Mouse (Mus musculus) regulatory T cell (primary cell): ENCODE measurements at regions not wholly inside any gene's neighbourhood (a gene's known extent, or its start where the extent isn't known, plus 50 kb on each side); places are given as distances from the start of the nearest gene placed in this dataset.
"Not testable (repeated sequence)": the region's sequence is repeated elsewhere in the genome, so short reads cannot be mapped to it uniquely, and the experiment has no call there.

ENCODE experiments used
- in situ Hi-C: fragments of 300-600 bp; cut with MboI, MseI; formaldehyde crosslinking; loops from one replicate; pipeline ENCODE4 v1.15.1; 2025; ENCODE audit warnings: high pct_unique_total_duplicates

DNA sequence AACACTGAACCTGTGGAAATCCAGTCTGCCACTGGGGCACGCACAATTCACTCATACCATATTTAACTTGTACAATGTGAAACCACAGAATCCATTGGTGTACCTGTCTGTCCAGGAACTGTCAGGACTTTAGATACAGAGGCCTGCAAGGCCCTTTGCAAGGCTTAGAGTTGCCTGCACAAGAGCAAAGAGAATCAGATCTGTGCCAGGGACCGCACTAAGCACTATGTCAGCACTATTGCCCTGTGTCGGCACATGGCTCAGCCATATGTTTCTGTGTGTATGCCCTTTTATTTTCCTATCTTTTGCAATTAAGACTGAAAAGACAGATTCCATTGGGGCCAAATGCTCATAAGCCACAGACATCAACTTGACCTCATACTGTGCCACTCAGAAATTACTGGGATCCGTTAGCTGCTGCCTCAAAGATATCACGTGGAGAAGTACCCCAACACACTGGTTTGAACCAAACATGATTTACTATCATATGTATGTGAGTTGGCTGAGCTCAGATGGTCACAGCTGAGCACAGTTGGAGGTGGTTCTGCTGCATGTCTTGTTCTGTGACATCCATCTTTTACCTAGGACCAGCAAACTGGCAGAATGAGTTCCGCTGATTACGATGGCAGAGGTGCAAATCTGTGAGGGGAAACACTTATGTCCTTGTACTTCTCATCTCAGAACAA lies 181.7 kb upstream of the Prkcq start:
- in situ Hi-C loops = no loop called here

DNA sequence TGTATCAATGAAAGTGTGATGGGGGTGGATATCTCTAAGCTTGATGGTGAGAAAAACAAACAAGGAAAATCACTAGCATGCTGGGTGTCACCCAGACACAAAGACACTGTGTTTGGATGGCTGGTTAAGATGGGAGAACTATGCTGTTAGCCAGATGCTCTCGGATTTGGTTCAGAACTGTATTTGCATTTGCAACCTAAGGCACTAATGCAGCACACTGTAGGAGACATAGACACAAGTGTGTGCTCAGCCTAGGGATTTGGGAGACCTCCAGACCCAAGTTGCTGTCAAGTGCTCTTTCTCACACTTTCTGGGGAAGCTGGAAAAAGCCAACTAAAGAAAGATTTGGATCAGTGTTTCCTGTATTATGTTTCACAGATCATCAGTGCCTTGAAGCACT lies 173.1 kb upstream of the Prkcq start:
- in situ Hi-C loops = no loop called here

DNA sequence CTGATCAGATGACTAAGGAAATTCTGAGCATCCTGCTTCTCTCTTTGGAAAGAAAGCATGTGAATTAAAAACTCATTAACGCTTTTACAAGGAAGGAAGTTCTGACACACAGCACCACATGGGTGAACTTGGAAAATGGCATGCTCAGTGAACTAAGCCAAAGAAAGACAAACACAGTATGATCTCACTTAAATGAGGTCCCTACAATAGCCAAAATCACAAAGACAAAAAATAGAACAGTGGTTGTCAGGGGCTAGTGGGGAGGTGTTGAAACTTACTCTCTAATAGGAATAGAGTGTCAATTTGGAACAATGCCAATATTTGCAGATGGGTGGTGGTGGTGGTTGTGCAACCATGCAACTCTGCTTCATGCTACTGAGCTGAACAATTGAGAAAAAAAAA lies 172.7 kb upstream of the Prkcq start:
- in situ Hi-C loops = no loop called here

DNA sequence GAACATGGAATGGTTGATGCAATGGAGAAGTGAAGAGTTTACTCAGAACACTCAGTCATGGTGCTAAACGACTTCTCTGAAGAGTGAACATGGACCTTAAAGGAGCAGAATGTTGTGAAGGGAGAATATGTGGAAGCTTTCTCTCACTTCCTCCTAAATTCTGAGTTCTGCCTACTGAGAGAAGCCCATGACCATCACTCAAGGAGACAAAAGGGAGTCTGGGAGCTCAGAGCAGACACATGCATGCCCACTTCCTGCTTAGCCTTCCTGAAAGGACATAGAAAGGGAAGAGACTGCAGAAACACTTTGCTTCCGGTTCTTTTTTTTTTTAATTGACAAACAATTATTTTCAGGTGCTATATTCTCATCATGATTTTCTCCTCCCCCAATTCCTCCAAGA lies 166.1 kb upstream of the Prkcq start:
- in situ Hi-C loops = no loop called here

DNA sequence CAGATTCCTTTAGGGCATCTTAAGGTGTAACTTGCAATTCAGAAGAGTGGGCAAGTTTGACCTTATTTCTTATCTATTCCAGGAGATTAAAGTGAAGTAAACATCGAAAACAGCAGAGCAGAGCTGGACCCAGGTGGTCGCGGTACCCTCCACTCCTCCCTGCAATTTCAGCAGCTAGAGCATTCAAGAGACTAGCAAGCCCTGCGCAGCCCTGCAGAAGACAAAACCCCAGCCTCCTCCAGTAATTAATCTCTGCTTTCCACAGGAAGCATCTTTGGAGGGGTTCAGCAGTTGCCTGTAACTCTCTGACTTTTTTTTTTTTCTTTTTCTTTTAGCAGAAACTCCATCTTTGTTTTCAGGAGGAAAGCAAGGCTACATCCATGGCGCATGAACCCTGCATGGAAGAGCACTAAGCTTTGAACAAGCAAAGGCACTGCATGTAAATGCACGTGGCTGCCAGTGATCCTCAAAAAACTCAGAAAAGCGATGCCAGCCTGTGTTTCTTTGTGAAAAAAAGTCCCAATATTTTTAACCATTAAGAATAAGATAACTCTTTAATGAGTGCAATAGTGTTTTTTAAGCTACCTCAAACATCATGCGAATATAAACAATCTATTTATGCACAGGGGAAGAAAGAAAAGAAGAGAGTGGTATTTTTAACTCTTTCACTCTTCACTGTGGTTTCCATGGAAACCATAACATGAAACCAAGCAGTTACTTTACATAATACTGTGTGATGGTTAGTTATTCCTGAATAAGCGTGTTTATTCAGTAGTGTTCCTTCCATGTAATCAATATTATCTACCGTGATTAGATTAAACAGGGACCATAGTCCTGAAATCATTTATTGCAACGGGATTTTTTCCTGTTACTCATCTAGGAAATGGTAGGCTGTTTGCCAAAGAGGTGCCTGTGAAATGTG lies 160.6 kb upstream of the Prkcq start:
- in situ Hi-C loops = no loop called here

DNA sequence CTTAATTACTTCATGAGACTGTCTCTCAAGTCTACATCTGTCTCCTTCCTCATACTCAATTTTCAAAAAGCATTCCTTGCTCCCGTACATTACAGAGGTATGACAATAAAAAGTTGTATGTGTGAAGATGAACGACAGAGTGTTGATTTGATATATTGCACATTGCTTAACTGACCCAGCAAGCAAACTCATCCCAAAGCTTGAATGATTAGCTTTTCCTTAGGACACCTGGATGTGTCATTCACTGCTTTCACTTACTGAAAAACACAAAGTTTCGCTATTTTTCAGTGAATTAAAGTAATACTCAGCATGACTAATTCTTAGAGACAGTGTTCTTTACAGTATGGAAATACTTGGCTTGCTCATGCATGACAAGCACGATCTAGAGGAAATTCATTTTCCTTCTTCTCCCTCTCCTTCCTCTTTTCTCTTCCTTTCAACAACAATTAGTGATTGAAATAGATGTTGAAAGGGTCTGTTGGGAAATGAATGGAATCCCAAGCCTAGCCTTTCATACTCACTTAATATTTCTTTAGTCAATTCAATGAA lies 159.5 kb upstream of the Prkcq start:
- in situ Hi-C loops = no loop called here

DNA sequence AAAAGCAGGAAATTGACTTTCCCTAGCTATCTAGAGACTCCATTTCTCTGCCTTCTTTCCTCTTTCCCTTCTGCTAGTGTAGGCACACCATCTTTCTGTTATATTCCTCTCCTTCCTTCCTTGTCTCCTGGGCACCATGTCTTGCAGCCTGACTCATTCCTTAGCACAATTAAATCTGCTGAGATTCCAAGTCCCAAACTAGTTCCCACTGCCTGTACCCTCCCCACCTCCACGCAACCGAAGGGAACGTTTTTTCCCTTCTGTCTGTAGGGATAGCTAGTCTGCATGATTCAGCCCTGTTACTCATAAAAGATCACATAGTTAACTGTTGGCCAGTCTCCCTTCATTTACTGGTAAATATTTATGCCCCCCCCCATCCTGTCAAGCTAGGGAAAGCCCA lies 158.8 kb upstream of the Prkcq start:
- in situ Hi-C loops = no loop called here

DNA sequence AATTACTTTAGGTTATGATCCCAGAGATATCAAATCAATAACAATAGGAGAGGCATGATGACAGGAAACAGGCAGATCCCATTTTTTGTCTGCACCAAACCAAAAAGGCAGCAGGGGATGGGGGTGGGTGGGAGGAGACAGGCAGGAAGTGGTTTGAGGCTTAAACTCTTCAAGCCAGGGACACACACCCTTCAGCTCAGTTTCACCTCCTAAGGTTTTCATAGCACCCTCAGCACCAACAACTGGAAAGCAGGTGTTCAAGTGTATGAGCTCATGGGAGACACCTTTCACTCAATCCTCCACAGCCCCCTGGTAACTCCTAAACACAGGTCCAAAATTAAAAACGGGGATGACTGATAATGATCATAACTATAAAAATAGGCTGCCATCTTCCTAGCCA lies 155.5 kb upstream of the Prkcq start:
- in situ Hi-C loops = loop anchor here (5.0 kb wide), 1 partner anchor 49 kb away; no protein-coding TSS in a partner anchor

DNA sequence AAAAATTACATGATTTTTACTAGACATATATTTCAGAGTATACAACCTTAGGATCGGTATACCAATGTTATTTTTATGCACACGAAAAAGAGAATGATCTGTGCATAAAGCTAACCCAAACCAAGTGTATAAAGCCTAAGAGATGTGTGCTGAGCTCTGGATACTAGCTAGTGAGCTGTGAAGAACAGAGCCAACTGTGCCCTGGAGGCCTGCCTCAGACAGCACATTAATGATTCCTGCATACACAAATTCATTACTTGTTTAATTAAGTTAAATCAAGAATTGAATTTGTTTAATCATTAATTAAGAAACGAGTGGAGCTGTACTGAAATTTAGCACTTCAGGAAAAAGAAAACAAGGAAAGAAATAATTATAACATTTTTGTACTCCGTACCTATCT lies 139.0 kb upstream of the Prkcq start:
- in situ Hi-C loops = no loop called here

DNA sequence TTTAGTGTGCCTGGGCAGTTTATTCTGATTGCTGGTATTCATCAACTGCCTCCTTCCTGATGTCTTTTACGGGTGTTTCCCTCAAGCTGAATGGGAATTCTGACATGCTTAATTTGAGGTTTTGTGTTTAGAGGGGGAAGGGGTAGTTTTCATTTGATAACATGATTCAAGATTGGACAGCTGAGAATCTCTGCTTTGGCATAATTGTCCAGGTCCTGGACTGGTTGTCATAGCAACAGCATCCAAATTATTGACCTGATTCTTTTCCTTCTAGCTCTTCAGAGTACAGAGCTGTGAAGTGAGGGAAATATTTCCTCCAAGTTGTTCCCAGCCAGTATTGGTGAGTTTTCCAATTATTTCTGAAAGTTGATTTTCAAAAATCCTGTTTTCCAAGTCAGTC lies 137.7 kb upstream of the Prkcq start:
- in situ Hi-C loops = no loop called here

DNA sequence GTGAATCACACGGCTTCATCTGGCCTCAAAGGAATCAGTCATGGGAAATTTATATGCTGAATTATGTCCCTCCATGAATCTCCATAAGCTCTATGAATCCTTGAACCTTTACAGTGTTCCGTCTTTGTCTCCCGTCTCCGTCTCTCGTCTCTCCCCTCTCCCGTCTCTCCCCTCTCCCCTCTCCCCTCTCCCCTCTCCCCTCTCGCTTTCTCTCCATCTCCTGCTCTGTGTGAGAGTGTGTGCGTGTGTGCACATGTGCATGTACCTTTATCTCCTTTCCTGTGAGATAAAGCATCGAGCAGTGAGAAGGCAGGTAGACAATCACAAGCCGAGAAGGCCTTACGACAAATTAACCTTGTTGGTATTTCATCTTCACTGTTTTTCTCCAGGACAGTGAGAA lies 134.6 kb upstream of the Prkcq start:
- in situ Hi-C loops = no loop called here

DNA sequence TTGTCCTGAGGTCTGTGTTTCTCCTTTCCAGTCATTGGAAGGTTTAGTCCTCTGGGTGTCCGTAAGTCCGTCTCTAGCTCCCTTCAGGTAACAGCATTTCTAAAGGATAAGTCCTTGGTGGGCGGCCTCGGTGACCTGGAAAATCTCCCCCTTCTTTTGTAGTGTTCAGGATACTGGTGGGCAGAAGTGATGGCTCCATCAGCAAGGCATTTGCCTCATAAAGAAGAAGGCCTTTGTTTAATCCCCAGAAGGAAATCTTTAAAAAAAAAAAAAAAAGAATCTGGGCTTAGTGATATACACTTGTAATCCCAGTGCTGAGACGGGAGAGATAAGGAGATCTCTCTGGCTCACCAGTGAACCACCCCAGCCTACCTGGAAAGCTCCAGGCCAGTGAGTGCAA lies 133.5 kb upstream of the Prkcq start:
- in situ Hi-C loops = no loop called here

DNA sequence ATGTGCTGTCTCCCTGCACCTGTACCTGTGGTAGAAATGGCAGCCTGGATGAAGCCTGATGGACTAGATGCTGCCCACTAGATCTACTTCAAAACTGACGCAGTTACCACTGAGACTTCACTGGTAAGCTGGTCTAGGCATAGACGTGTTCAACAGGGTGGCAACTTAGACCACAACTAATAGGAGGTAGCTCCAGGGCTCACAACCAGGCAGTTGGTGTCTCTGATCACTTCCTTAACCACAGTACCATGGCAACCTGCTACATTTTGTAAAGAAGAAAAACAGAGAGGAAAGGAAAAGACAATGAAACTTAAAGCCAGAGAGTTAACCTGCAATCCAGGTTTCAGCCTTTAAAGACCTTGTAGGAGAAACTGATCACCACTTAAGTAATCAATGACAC lies 131.9 kb upstream of the Prkcq start:
- in situ Hi-C loops = no loop called here

DNA sequence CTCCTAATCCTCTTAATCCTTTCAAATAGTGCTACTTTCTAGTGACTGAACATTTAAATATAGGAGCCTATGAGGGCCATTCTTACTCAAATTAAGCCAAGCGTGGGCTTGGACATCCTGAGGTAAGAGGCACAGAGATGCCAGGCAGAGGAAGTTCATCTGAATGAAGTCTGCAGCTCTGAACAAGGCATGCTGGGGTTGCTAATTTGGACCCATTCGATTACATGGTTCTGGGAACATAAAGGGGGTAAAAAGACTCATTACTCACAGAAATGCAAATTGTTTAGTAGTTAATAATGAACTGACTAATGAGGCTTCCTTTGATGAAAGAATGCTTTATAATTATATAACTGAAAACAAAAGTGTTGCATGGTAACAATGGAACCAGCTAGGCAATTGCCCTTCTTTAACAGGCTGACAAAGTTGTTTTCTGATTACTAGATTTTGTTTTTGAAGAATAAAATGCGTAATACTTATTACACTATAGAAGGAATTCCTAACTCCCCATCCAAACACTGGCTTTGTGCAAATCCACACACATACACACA lies 127.1 kb upstream of the Prkcq start:
- in situ Hi-C loops = no loop called here

DNA sequence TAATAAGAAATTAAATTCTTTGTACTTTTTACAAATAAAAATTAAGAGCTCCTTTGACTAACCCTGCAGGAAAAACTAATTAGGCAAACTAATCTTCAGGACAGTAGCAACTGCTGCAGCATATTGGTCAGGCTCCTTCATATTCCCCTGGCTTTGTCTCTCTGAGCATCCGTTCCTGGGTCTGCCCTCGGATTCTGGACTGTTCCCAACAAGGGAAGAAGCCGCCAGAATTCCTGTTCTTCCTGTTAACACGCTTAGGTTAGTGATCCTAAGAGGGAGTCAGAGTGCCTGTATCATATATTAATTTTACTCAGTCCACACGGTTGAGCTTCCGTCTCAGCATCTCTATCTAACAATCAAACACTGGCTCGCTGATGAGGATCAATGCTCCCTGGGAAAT lies 120.3 kb upstream of the Prkcq start:
- in situ Hi-C loops = no loop called here

DNA sequence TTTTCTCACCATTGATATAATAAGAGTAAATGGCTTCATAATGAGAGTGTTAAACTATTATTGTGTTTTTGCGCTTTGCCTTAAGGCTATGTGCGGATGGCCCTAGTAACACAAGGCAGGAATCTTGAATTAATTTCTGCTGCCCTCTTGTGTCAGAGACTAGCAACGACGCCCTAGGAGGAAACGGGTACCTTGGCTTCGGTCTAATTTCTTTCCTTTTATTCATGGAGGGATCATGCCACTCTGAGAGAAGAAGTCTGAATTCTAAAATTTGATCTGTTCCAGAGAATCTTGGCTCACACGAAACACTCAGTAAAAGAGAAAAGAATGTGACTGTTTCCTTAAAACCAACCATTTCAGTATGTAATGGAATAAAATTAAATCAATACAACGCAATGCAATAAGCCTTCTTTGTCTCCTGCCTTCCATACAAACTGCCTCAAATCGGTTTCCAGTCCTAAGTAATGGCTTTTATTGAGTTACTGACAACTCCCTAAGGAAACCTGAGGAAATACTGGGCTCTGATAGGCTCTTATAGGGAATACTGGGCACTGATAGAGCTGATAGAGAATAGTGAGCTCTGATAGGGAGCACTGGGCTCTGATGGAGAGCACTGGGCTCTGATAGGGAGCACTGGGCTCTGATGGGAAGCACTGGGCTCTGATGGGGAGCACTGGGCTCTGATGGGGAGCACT lies 112.0 kb upstream of the Prkcq start:
- in situ Hi-C loops = loop anchor here (10.0 kb wide), 1 partner anchor 265 kb away; no protein-coding TSS in a partner anchor

DNA sequence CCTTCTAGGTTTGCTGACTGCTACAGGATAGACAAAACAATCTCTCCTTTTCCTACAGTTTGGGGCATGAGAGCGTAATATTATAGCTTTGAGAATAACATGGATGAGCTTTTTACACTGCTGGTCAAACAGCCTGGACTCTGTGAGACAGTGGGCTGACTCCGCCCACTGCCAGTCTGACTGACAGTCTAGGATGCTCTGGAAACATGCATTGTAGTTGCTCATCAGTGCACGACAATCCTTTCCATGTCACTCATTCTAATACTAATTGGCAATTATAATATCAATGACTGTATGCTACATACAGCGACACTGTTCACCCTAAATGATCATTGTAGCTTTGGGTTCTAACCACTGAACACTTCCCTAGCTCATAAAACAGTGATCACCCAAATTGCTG lies 104.5 kb upstream of the Prkcq start:
- in situ Hi-C loops = loop anchor here (10.0 kb wide), 1 partner anchor 273 kb away; no protein-coding TSS in a partner anchor

DNA sequence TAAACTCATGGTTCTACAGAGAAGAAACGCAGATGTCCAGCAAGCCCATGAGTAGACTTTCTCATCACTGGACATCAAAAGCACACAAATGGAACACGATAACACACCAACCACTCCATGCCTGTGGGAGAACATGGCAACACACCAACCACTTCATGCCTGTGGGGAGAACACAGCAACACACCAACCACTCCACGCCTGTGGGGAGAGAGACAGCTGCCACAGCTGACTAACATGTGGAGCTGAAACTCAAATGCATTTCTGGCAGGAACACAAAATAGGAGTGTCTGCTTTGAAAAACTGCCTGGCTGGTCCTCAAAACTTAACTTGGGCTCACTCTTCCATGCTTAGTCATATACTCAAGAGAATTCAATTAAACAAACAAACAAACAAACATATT lies 88.4 kb upstream of the Prkcq start:
- in situ Hi-C loops = no loop called here

DNA sequence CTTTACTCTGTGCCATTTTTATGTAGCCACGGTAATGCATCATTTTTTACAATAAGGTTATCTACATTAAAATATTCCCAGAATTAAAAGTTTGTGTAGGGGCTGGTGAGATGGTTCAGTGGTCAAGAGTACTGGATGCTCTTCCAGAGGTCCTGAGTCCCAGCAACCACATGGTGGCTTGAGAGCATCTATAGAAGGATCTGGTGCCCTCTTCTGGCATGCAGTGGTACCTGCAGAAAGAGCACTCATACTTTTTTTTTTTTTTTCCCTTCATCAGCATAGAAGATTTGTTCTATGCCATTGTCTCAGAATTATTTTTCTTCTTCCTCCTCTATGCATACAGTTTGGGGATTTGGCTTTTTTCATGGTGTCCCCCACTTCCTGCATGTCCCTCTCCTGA lies 84.9 kb upstream of the Prkcq start:
- in situ Hi-C loops = no loop called here

DNA sequence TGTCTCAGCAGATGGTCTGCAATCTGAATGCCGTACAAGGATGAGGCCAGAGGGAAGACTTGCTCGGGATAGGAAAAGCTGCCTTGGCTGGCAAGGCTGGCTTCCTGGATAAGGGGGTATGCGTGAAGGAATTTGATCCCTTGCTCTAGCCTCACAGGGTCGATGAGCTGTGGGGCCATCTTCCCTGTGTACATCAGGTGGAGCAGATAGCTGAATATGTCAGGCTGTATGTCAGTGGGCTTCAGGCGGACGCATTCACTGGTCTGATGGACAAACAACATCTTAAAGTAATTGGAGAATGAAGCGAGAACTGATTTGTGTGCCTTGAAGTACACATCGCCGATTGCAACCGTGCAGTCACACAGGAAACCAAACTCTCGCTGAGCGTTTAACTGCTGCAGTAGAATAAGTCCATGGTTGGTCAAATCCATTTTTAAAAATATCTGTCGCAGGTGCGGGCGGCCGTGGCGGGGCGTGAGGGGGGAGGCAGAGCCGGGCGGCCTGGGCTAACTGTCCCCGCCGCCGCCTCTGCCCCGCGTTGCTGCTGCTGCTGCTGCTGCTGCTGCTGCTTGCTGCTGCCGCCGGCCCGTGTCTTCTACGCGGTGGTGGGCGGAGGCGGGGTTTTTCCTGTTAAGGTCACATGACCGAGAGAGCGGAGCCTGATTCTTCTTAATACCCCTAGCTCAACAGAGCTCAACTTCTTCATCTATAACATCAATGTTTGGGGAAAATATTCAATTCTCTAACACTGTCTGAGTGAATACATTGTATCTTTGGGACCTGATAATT lies 71.9 kb upstream of the Prkcq start:
- in situ Hi-C loops = not testable (repeated sequence)

DNA sequence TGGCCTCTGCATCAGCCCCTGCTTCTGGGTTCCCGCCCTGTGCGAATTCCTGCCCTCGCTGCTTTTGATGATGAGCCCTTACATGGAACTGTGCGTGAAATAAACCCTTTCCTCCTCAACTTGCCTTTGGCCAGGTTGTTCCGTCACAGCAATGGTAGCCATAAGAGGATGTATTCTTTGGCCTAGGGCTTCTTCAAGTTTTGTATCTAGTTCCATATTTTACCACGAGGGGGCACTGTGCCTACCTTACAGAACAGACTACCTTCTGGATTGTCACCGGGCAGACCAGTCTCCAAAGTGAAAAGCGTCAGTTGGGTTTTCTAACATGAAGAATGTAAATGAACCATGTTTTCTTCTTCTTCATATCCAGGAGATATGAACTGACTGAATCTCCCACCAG lies 58.7 kb upstream of the Prkcq start:
- in situ Hi-C loops = loop anchor here (5.0 kb wide), 2 partner anchors 49 to 174 kb away; no protein-coding TSS in a partner anchor
